Mouse (Mus musculus): ENCODE measurements around the gene Rbbp7. TPM values are rescaled to one million over a fixed set of nuclear protein-coding genes. Genes with fewer than 3 reads are reported as not detected.
"Not testable (repeated sequence)": the region's sequence is repeated elsewhere in the genome, so short reads cannot be mapped to it uniquely, and the experiment has no call there.

The Rbbp7 gene
- total RNA-seq (2022) = 100 to 1,000 TPM; 171 to 259 (median 210) TPM

DNA sequence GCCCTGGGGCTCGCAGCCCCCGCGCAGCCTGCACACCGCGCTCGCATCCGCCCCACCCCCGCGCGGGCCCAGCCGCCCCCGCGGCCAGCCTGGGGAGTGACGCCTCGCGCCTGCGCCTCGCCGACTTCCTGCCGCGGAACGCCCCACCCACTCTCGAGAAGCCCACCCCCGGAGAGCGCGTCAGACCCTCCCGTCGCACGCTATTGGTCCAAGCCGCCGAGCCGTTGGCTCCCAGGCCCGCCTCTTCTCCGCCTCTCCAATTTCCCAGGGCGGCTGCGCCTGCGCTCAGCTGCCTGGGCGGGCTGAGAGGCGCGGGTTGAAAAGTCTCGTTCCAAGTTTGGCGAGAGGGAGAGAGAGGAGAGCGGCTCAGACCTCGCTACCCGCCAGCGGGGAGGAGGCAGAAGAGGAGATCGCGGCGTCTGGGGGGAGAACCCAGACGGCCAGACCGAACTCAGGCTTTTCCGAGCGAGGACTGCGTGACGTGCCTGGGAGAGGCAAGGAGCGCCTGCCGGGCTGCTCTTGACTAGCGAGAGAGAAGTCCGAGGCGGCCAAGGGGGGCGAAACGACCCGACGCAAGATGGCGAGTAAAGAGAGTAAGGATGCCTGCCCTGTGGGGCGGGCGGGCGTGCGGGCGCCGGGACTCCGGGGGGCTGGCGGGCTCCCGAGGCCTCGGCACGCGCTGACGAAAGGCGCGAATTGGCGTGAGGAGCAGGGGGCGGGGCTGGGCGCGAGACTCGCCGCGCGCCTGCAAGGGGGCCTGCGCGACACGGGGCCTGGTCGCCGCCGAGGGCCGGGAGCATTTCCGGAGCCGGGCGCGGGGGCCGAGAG, at the start of gene Rbbp7:
TSS of gene Rbbp7 (plus strand) at position 288 of the 828 bp plus-strand sequence.
- peak; percentile 89 for DNase-seq

GRCm38 (mm10) chrX:162717837-162718236, 42.4 kb upstream of the Rbbp7 start:
- no peak for DNase-seq

DNA sequence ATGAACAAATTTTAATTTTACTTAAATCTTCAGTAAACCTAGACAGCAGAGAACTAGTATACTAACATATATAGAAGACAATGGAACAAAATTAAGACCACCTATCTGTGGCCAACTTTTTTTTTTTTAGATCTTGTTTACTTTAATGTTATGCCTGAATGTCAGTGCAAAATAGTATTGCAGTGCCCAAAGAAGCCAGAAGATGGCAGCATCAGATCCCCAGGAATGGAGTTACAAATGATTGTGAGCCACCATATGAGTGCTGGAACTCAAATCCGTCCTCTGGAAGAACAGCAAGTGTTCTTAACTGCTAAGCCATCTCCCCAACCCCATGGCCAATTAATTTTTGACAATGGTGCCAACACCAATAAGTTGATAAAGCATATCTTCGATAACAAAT, 40.6 kb upstream of the Rbbp7 start:
- DNase-seq = no peak

GRCm38 (mm10) chrX:162727367-162727777, 32.8 kb upstream of the Rbbp7 start:
- no peak for DNase-seq

DNA sequence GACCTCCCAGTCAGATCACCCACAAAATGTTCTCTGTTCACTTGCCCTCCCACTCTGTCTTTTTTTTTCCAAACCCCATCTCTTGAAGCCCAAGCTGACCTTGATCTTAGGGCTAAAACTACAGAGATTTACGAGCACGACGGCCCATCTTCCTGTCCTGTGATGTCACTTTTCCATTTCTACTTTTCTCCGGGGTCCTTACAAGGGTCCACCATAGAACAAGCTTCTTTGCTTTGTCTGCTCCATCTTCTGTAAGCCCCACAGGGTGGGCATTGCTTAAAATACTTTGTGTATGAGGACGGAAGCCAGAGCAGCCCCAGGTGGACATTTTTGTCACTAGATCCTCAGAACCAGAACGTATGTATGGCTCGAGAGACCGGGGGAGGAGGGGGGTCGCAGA, 32.4 kb upstream of the Rbbp7 start:
- no peak for DNase-seq

DNA sequence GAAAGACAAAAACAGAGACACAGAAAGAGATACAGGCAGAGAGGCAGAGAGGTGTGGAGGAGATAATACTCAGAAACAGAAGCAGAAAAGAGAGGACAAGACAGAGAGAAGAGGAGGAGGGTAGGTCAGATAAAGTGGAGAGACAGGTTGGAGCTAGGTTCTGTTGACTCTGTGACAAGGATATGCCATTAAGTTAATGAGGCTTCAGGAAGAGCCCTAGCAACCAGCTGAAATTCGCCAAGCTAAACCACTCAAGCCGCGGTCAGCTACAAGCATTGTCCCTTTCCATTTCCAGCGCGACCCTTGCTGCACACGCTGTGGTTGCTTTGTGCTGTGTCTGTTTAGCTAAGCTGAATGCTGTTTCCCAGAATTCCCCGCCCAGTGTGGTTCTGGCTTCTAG, 32.0 kb upstream of the Rbbp7 start:
- no peak for DNase-seq

- no peak for DNase-seq
Observed at GRCm38 (mm10) chrX:162730031-162730430, 30.2 kb upstream of the Rbbp7 start.

- peak; percentile 42 for DNase-seq
Observed at GRCm38 (mm10) chrX:162734997-162735929, 24.9 kb upstream of the Rbbp7 start.

- DNase-seq = no peak
Observed at GRCm38 (mm10) chrX:162736140-162736659, 24.0 kb upstream of the Rbbp7 start.

- DNase-seq = no peak
Observed at GRCm38 (mm10) chrX:162748696-162749420, 11.3 kb upstream of the Rbbp7 start.

DNA sequence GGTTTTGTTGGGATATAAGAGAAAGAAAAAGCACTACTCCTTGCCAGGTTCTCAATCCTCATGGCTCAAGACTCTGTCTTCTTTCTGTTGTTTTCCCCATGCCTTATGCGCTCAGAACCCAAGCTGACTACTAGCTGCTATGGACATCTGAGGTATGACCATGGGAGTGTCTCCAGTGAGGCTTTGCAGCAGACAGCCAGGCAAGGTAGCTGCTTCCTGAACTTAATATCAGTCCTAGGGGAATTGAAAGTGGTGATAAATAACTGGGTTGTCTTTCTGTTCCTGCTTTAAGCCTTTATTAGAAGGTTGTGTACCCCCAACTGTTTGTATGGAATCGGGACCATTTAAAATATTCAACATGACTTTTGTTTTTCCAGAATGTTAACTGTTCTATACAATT, 7.8 kb upstream of the Rbbp7 start:
- no peak for DNase-seq

- DNase-seq = no peak
Observed at GRCm38 (mm10) chrX:162754314-162754713, 5.9 kb upstream of the Rbbp7 start.

DNA sequence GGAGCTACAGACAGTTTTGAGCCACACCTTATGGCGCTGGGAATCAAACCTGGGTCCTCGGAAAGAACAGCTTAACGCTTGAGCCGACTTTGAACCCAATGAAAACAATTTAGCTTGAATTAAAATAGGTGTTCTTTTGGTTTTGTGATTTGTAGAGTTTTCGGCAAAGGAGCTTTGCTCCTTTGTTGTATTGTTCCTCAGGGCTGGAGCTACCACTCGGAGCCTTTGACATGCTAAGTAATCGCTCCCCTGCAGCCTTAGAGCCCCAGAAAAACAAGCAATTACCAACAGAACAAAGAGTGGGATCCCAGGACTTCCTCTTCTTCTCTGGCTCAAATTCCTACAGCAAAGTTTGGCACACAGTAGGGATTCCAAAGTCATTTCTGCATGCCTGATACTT, 4.1 kb upstream of the Rbbp7 start:
- no peak for DNase-seq

GRCm38 (mm10) chrX:162759251-162760114, 719 bp upstream of the Rbbp7 start:
- no peak for DNase-seq

GRCm38 (mm10) chrX:162760958-162761515, 835 bp downstream of the Rbbp7 start:
- DNase-seq = no peak

DNA sequence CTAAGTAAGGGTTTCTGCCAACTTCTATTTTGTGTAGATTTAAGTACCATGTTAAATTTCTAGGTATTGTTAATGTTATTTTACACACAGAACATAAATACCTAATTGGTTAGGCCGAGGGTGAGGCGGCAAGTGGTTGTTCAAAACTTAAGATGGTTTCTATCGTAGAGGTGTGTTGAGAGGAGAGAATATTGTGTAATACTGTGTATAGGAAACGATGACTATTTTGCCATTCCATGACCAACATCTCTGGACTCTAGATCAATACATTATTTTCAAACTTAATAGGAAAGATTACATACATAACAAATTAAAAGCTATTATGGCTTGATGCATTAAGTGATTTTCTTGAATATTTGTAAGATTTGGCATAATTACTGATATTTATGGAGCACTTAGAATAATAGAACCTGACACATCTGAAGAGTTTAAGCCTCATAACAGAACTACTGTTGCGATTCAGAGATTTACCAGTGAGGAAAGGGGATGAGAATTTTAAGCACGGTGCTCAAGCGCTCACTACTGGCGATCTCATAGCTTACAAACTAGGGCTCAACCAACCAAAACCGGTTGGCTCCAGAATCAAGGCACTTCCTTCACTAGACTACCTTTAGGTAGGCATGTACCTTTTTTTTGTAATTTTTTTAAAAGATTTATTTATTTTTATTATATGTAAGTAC, 1.7 kb downstream of the Rbbp7 start:
- no peak for DNase-seq

DNA sequence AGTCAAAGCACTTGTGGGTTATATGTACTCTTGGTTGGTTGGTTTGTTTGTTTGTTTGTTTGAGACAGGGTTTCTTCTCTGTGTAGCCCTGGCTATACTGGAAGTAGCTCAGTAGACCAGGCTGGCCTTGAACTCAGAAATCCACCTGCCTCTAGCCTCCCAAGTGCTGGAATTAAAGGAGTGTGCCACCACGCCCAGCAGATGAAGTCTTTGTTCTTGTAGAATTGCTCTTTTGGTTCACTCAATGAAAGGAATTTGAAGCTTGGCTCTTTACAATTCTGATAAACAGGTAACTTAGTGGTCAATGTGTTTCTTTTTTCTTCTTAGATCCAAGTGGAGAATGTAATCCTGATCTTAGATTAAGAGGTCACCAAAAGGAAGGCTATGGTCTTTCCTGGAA, 10.5 kb downstream of the Rbbp7 start:
- DNase-seq = no peak

- DNase-seq = no peak
Observed at GRCm38 (mm10) chrX:162788372-162788771, 28.2 kb downstream of the Rbbp7 start.

DNA sequence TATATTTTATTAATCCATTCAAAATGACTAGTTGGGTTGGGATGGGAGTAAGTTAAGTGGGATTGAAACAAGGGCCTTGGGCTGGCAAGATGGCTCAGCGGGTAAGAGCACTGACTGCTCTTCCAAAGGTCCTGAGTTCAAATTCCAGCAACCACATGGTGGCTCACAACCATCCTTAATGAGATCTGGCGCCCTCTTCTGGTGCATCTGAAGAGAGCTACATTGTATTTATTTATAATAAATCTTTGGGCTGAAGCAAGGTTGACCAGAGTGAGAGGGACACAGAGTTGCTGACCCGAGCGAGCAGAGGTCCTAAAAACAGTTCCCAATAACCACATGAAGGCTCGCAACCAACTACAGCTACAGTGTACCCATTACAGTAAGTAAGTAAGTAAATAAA, 31.2 kb downstream of the Rbbp7 start:
- not testable (repeated sequence) for DNase-seq

DNA sequence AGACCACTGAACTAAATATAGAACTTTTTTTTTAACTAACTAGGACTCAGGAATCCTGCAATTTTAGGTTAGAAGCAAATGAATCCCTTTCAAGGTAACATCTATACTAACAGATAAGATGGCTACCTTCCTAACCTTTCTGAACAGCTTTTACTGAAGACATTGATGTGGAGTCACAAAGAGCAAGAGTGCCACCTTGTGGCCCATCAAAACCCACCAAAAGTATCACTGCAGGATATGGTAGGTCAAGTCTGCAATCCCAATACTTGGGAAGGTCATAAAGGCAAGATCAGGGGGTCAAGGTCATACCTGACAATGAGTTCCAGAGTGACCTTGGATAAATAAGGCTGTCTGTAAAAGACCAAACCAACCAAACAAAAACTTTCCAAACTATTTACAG, 40.2 kb downstream of the Rbbp7 start:
- peak; percentile 12 for DNase-seq

All from adrenal gland, adult 8-10 months (tissue).